Mouse (Mus musculus): Measurements from ENCODE around the gene Sephs1. TPM values are rescaled to one million over a fixed set of nuclear protein-coding genes. Genes with fewer than 3 reads are reported as not detected.

Gene Sephs1
- polyA plus RNA-seq, 1 experiment from 2014 or later = 34.3 TPM

GRCm38 (mm10) chr2:4880737-4881349, 521 bp upstream of the Sephs1 start:
- ATAC-seq (peak; percentile 3), DNase-seq (ENCODE audit: low spot score) (peak; percentile 20)
- no peaks in the 10 kb centered on the region for H3K27me3 ChIP-seq (replicated peaks; ENCODE audit: insufficient read depth, low read length)
- no peaks in the 10 kb centered on the region for H3K36me3 ChIP-seq (ENCODE audit: insufficient read depth, low read length)
- peak overlapping the region; percentile 98 for H3K27ac ChIP-seq (ENCODE audit: low read length)
- peak overlapping the region; percentile 96 for H3K9ac ChIP-seq (replicated peaks; ENCODE audit: low read depth)
- peak overlapping the region; percentile 78 for H3K4me2 ChIP-seq (replicated peaks; ENCODE audit: low read depth, low read length)
- H3K4me3 ChIP-seq (ENCODE audit: low read depth, low read length) = peak overlapping the region; percentile 91
- 2% methylated on average over 20 of the region's 20 CpGs for WGBS
- peaks cover 15% of the 10 kb centered on the region; the same call in 1 of the 2 replicates for H3K4me1 ChIP-seq (ENCODE audit: insufficient read depth, low read depth, low read length)
- H3K9me3 ChIP-seq (ENCODE audit: low read length) = no peaks in the 10 kb centered on the region
- TF ChIP-seq CTCF (IDR thresholded peaks at IDR 0.05) (no peak), EP300 (IDR thresholded peaks at IDR 0.05) (no peak)

GRCm38 (mm10) chr2:4882249-4882791, 956 bp downstream of the Sephs1 start:
- Histone ChIP-seq H3K27me3 (replicated peaks; ENCODE audit: insufficient read depth, low read length) (no peaks in the 10 kb centered on the region), H3K4me2 (replicated peaks; ENCODE audit: low read depth, low read length) (peak overlapping the region; percentile 78), H3K4me3 (ENCODE audit: low read depth, low read length) (peak overlapping the region; percentile 91), H3K36me3 (ENCODE audit: insufficient read depth, low read length) (no peaks in the 10 kb centered on the region), H3K9me3 (ENCODE audit: low read length) (no peaks in the 10 kb centered on the region), H3K27ac (ENCODE audit: low read length) (peak overlapping the region; percentile 98), H3K9ac (replicated peaks; ENCODE audit: low read depth) (peak overlapping the region; percentile 96), H3K4me1 (ENCODE audit: insufficient read depth, low read depth, low read length) (peaks cover 15% of the 10 kb centered on the region; the same call in 1 of the 2 replicates)
- ATAC-seq = peak; percentile 54
- TF ChIP-seq CTCF (IDR thresholded peaks at IDR 0.05) (no peak), EP300 (IDR thresholded peaks at IDR 0.05) (no peak)
- peak; percentile 59 for DNase-seq (ENCODE audit: low spot score)
- under 1% methylated on average over 33 of the region's 63 CpGs for WGBS

GRCm38 (mm10) chr2:4883009-4883704, 1.8 kb downstream of the Sephs1 start:
- Histone ChIP-seq H3K4me1 (ENCODE audit: insufficient read depth, low read depth, low read length) (peaks cover 15% of the 10 kb centered on the region; the same call in 1 of the 2 replicates), H3K27me3 (replicated peaks; ENCODE audit: insufficient read depth, low read length) (no peaks in the 10 kb centered on the region), H3K9ac (replicated peaks; ENCODE audit: low read depth) (peak overlapping the region; percentile 96), H3K9me3 (ENCODE audit: low read length) (no peaks in the 10 kb centered on the region), H3K4me2 (replicated peaks; ENCODE audit: low read depth, low read length) (peak overlapping the region; percentile 78), H3K27ac (ENCODE audit: low read length) (peak overlapping the region; percentile 98), H3K4me3 (ENCODE audit: low read depth, low read length) (peak overlapping the region; percentile 91), H3K36me3 (ENCODE audit: insufficient read depth, low read length) (no peaks in the 10 kb centered on the region)
- peak; percentile 26 for DNase-seq (ENCODE audit: low spot score)
- ATAC-seq = no peak
- WGBS = under 1% methylated on average over 18 of the region's 18 CpGs
- TF ChIP-seq EP300 (IDR thresholded peaks at IDR 0.05) (no peak), CTCF (IDR thresholded peaks at IDR 0.05) (no peak)

GRCm38 (mm10) chr2:4886896-4887295, 5.5 kb downstream of the Sephs1 start:
- H3K27ac ChIP-seq (ENCODE audit: low read length) = no peak overlapping the region
- TF ChIP-seq CTCF (IDR thresholded peaks at IDR 0.05) = no peak
- no peak for TF ChIP-seq EP300 (IDR thresholded peaks at IDR 0.05)
- H3K27me3 ChIP-seq (replicated peaks; ENCODE audit: insufficient read depth, low read length) = no peaks in the 10 kb centered on the region
- no peak overlapping the region for H3K4me2 ChIP-seq (replicated peaks; ENCODE audit: low read depth, low read length)
- H3K4me3 ChIP-seq (ENCODE audit: low read depth, low read length) = no peak overlapping the region
- peaks cover 13% of the 10 kb centered on the region; the same call in 1 of the 2 replicates for H3K36me3 ChIP-seq (ENCODE audit: insufficient read depth, low read length)
- H3K9me3 ChIP-seq (ENCODE audit: low read length) = no peaks in the 10 kb centered on the region
- no peak overlapping the region for H3K9ac ChIP-seq (replicated peaks; ENCODE audit: low read depth)
- 89% methylated on average over 6 of the region's 6 CpGs for WGBS
- no peak for DNase-seq (ENCODE audit: low spot score)
- ATAC-seq = no peak
- peaks cover 11% of the 10 kb centered on the region; the same call in 1 of the 2 replicates for H3K4me1 ChIP-seq (ENCODE audit: insufficient read depth, low read depth, low read length)

GRCm38 (mm10) chr2:4895598-4895997, 14.2 kb downstream of the Sephs1 start:
- 81% methylated on average over 2 of the region's 2 CpGs for WGBS
- TF ChIP-seq EP300 (IDR thresholded peaks at IDR 0.05) (no peak), CTCF (IDR thresholded peaks at IDR 0.05) (no peak)

GRCm38 (mm10) chr2:4896970-4897369, 15.6 kb downstream of the Sephs1 start:
- WGBS = 93% methylated on average over 4 of the region's 4 CpGs
- Histone ChIP-seq H3K4me1 (ENCODE audit: insufficient read depth, low read depth, low read length) (no peaks in the 10 kb centered on the region), H3K36me3 (ENCODE audit: insufficient read depth, low read length) (peaks cover 16% of the 10 kb centered on the region)

More at GRCm38 (mm10) chr2:4895598-4895997, 14.2 kb downstream of the Sephs1 start:
- ATAC-seq (no peak), DNase-seq (ENCODE audit: low spot score) (no peak)
- H3K9ac ChIP-seq (replicated peaks; ENCODE audit: low read depth) = no peak overlapping the region
- H3K4me3 ChIP-seq (ENCODE audit: low read depth, low read length) = no peak overlapping the region
- H3K9me3 ChIP-seq (ENCODE audit: low read length) = no peaks in the 10 kb centered on the region
- H3K27me3 ChIP-seq (replicated peaks; ENCODE audit: insufficient read depth, low read length) = no peaks in the 10 kb centered on the region
- H3K4me1 ChIP-seq (ENCODE audit: insufficient read depth, low read depth, low read length) = no peaks in the 10 kb centered on the region
- H3K27ac ChIP-seq (ENCODE audit: low read length) = no peak overlapping the region
- no peak overlapping the region for H3K4me2 ChIP-seq (replicated peaks; ENCODE audit: low read depth, low read length)
- H3K36me3 ChIP-seq (ENCODE audit: insufficient read depth, low read length) = peaks cover 18% of the 10 kb centered on the region

More at GRCm38 (mm10) chr2:4896970-4897369, 15.6 kb downstream of the Sephs1 start:
- no peak overlapping the region for H3K4me2 ChIP-seq (replicated peaks; ENCODE audit: low read depth, low read length)
- H3K9me3 ChIP-seq (ENCODE audit: low read length) = no peaks in the 10 kb centered on the region
- DNase-seq (ENCODE audit: low spot score) (no peak), ATAC-seq (no peak)
- TF ChIP-seq EP300 (IDR thresholded peaks at IDR 0.05) (no peak), CTCF (IDR thresholded peaks at IDR 0.05) (peak; percentile 45)
- no peaks in the 10 kb centered on the region for H3K27me3 ChIP-seq (replicated peaks; ENCODE audit: insufficient read depth, low read length)
- H3K4me3 ChIP-seq (ENCODE audit: low read depth, low read length) = no peak overlapping the region
- H3K9ac ChIP-seq (replicated peaks; ENCODE audit: low read depth) = no peak overlapping the region
- H3K27ac ChIP-seq (ENCODE audit: low read length) = no peak overlapping the region
